In the genomic region with DNA sequence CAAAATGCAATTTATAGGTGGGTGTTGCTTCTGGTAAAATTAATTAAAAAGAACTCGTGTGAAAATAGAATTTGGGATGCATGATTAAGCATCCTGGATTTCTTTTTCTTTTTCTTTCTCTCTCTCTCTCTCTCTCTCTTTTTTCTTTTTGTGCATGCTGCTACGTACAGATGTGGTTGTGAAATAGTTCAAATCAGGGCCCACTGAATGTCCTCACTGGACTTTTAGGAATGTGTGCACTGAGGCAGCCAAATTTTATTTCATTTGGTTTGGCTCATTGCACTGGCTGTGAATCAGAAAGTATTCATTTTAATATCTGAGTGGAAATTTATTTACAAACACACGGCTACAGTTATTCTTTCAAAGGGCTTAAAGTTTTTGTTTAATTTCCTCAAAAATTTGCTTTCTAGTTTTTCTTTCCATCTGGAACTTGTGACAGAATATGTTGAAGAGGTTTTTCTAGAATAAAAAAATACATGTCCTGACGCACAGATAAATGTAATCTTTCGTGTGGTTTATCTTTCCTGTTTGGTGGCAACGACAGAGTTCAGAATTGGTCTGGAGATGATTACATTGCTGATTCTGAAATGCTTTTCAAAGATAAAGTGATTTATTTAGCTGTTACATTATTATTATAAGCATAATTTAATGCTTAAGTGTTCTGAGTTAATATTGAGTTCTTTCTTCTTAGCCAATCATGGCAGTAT, we compare ENCODE assay signal across 15 mouse cellular contexts.
DNase-seq lines count a peak whose midpoint lies in the region; ATAC-seq lines count a peak whose summit lies in the region.
"Had no signal": no experiment of that assay in that cellular context is flagged by ENCODE, and none has a peak within 500 bp of the region (broad histone marks: within the 10 kb centered on the region; RNA-seq: fewer than 3 reads in every experiment).

No protein-coding gene starts in this region.

- 81% methylated on average over 6 of the region's 6 CpGs for WGBS in midbrain, embryonic 15.5 days

- no peak overlapping the region for H3K4me2 ChIP-seq in midbrain, embryonic 15.5 days
- H3K4me2 ChIP-seq: heart, embryonic 13.5 days; hindbrain, embryonic 14.5 days; limb, embryonic 13.5 days; midbrain, embryonic 12.5 days had no signal

- H3K4me3 ChIP-seq in midbrain, embryonic 15.5 days, result no peak overlapping the region
- H3K4me3 ChIP-seq: heart, embryonic 13.5 days; limb, embryonic 13.5 days; midbrain, embryonic 12.5 days had no signal

- H3K27ac ChIP-seq in midbrain, embryonic 15.5 days, result no peak overlapping the region
- H3K27ac ChIP-seq: heart, embryonic 13.5 days; hindbrain, embryonic 14.5 days; limb, embryonic 13.5 days; midbrain, embryonic 12.5 days had no signal

- no peaks in the 10 kb centered on the region for H3K4me1 ChIP-seq in midbrain, embryonic 15.5 days
- H3K4me1 ChIP-seq: heart, embryonic 13.5 days; limb, embryonic 13.5 days; midbrain, embryonic 12.5 days had no signal

- H3K27me3 ChIP-seq in midbrain, embryonic 15.5 days (replicated peaks), result no peaks in the 10 kb centered on the region
- H3K27me3 ChIP-seq: heart, embryonic 13.5 days; limb, embryonic 13.5 days; midbrain, embryonic 12.5 days had no signal

- H3K9me3 ChIP-seq in midbrain, embryonic 15.5 days, result no peaks in the 10 kb centered on the region
- H3K9me3 ChIP-seq: heart, embryonic 13.5 days; limb, embryonic 13.5 days; midbrain, embryonic 12.5 days had no signal

- no peak for ATAC-seq in midbrain, embryonic 15.5 days (replicated peaks)
- ATAC-seq: activated CD4-positive, CD25-positive, alpha-beta regulatory T cell, adult 4 months had no signal

- peak; percentile 55 for DNase-seq in gastrocnemius, adult 18-20 months (ENCODE audit: low spot score)
- no peak for DNase-seq in gastrocnemius, postnatal 4 days (ENCODE audit: low spot score in 2 of 2)
- DNase-seq in kidney, adult 9 months, result peak; percentile 30
- no peak for DNase-seq in kidney, adult 18-20 months
- DNase-seq in Muller cell, postnatal 12 days (ENCODE audit: inconsistent ontology term), result peak; percentile 88
- DNase-seq in lung, postnatal 25 days (ENCODE audit: low spot score), result peak; percentile 39
- no peak for DNase-seq in layer of hippocampus, adult 9-10 months (ENCODE audit: low spot score)
- DNase-seq: right cerebral cortex, postnatal 25 days; thymus, adult 18-20 months had no signal

- H3K36me3 ChIP-seq in midbrain, embryonic 15.5 days (replicated peaks), result no peaks in the 10 kb centered on the region
- H3K36me3 ChIP-seq: heart, embryonic 13.5 days; limb, embryonic 13.5 days; midbrain, embryonic 12.5 days had no signal

- no peak overlapping the region for H3K9ac ChIP-seq in midbrain, embryonic 15.5 days
- H3K9ac ChIP-seq: heart, embryonic 13.5 days; hindbrain, embryonic 14.5 days; limb, embryonic 13.5 days; midbrain, embryonic 12.5 days had no signal

Comparison
In these comparisons a context has a peak if more than half of its experiments do, and no peak if none do; other contexts are left out.
1. DNase-seq: peak in gastrocnemius, adult 18-20 months (single experiment), kidney, adult 9 months (single experiment), Muller cell, postnatal 12 days (single experiment) and lung, postnatal 25 days (single experiment); none in gastrocnemius, postnatal 4 days (0 of 2), kidney, adult 18-20 months (single experiment) and layer of hippocampus, adult 9-10 months (single experiment).